Mouse (Mus musculus): ENCODE measurements around the gene Dpp6. TPM values are rescaled to one million over a fixed set of nuclear protein-coding genes. Genes with fewer than 3 reads are reported as not detected.

Gene Dpp6
- polyA plus RNA-seq, 1 experiment from 2014 or later, result 2.4 TPM

DNA sequence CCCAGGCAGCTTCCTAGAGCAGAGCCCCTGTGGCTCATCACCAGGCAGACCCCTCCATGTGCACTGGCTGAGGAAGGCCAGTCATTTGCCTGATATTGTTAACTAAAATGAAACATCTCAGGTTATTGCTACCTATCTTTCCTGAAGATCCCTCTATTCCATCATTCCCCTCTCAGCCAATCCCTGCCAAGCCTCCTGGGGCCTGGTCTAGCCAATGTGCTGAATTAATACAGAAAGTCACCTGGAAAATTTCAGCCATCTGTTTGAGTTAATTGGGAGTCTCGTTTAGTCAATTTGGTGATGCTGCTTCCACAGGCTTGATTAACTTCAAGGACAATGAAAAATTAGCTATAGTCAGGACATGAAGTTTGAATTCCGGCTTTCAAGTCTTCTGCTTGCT is 818.9 kb downstream of the Dpp6 start:
- WGBS, result 79% methylated on average over 2 of the region's 2 CpGs
- H3K27ac ChIP-seq (ENCODE audit: low read length), result no peak overlapping the region
- no peaks in the 10 kb centered on the region for H3K27me3 ChIP-seq (ENCODE audit: control insufficient read depth, insufficient read depth, low read length)
- H3K4me3 ChIP-seq (replicated peaks; ENCODE audit: low read length), result no peak overlapping the region
- no peak overlapping the region for H3K9ac ChIP-seq (ENCODE audit: low read length)
- no peaks in the 10 kb centered on the region for H3K36me3 ChIP-seq (ENCODE audit: control insufficient read depth, insufficient read depth, low read length)
- H3K4me1 ChIP-seq (ENCODE audit: control insufficient read depth, insufficient read depth, low read length), result no peaks in the 10 kb centered on the region
- H3K4me2 ChIP-seq (ENCODE audit: low read depth, low read length), result no peak overlapping the region
- H3K9me3 ChIP-seq (replicated peaks; ENCODE audit: control insufficient read depth, low read length), result no peaks in the 10 kb centered on the region
- no peak for ATAC-seq (ENCODE audit: insufficient read depth, low FRiP score)

- no peak for ATAC-seq (ENCODE audit: insufficient read depth, low FRiP score)
- H3K27me3 ChIP-seq (ENCODE audit: control insufficient read depth, insufficient read depth, low read length), result no peaks in the 10 kb centered on the region
- no peak overlapping the region for H3K4me2 ChIP-seq (ENCODE audit: low read depth, low read length)
- H3K9me3 ChIP-seq (replicated peaks; ENCODE audit: control insufficient read depth, low read length), result no peaks in the 10 kb centered on the region
- H3K4me3 ChIP-seq (replicated peaks; ENCODE audit: low read length), result no peak overlapping the region
- no peak overlapping the region for H3K9ac ChIP-seq (ENCODE audit: low read length)
- H3K36me3 ChIP-seq (ENCODE audit: control insufficient read depth, insufficient read depth, low read length), result no peaks in the 10 kb centered on the region
- H3K27ac ChIP-seq (ENCODE audit: low read length), result no peak overlapping the region
- H3K4me1 ChIP-seq (ENCODE audit: control insufficient read depth, insufficient read depth, low read length), result no peaks in the 10 kb centered on the region
- WGBS, result 85% methylated on average over 1 of the region's 1 CpGs
Observed at GRCm38 (mm10) chr5:27641876-27642275, 824.9 kb downstream of the Dpp6 start.

DNA sequence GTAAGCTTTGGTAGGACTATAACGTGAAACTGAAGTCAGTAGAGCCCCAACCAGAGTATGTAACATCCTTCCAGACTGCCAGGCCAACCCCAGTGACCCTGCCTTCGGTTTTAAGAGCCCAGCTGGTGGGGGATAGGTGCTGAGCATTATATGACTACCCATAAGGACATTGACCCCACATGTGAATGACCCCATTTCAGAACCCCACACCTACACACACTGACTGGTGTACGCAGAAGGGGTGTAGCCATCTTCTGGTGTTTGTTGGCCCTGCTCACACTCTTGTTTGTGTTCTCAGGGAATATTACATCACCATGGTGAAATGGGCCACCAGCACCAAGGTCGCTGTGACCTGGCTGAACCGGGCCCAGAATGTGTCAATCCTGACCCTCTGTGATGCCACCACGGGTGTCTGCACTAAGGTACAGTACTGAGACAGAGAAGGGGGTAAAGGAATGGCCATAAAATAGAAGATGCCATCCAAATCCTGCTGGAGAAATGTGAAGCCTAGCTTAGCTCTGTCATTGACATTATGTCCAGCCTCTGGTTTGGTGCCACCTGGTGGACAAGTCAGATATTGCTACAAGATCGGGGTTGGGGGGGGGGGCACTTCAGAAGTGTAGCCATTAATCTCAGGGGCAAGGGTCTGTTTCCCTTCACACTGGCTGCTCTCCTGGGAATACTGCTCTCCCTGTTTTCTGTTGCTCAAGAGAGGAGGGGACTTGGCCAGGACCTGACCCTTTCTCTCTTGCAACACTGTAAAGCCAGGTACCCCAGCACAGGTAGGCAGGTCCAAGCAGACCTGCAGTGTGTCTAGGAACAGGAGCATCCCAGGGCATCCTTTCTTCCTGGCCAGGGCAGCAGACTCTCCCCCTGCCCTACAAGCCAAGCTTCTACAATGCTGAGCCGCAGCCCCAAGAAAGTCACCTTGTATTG is 835.1 kb downstream of the Dpp6 start:
- no peaks in the 10 kb centered on the region for H3K4me1 ChIP-seq (ENCODE audit: control insufficient read depth, insufficient read depth, low read length)
- no peak overlapping the region for H3K27ac ChIP-seq (ENCODE audit: low read length)
- WGBS, result 56% methylated on average over 8 of the region's 8 CpGs
- H3K27me3 ChIP-seq (ENCODE audit: control insufficient read depth, insufficient read depth, low read length), result no peaks in the 10 kb centered on the region
- H3K4me3 ChIP-seq (replicated peaks; ENCODE audit: low read length), result no peak overlapping the region
- no peak for ATAC-seq (ENCODE audit: insufficient read depth, low FRiP score)
- no peaks in the 10 kb centered on the region for H3K36me3 ChIP-seq (ENCODE audit: control insufficient read depth, insufficient read depth, low read length)
- no peak overlapping the region for H3K9ac ChIP-seq (ENCODE audit: low read length)
- H3K4me2 ChIP-seq (ENCODE audit: low read depth, low read length), result no peak overlapping the region
- H3K9me3 ChIP-seq (replicated peaks; ENCODE audit: control insufficient read depth, low read length), result no peaks in the 10 kb centered on the region

- H3K4me1 ChIP-seq (ENCODE audit: control insufficient read depth, insufficient read depth, low read length), result no peaks in the 10 kb centered on the region
- H3K4me3 ChIP-seq (replicated peaks; ENCODE audit: low read length), result no peak overlapping the region
- H3K9me3 ChIP-seq (replicated peaks; ENCODE audit: control insufficient read depth, low read length), result no peaks in the 10 kb centered on the region
- H3K36me3 ChIP-seq (ENCODE audit: control insufficient read depth, insufficient read depth, low read length), result no peaks in the 10 kb centered on the region
- H3K27me3 ChIP-seq (ENCODE audit: control insufficient read depth, insufficient read depth, low read length), result no peaks in the 10 kb centered on the region
- no peak for ATAC-seq (ENCODE audit: insufficient read depth, low FRiP score)
- no peak overlapping the region for H3K27ac ChIP-seq (ENCODE audit: low read length)
- H3K4me2 ChIP-seq (ENCODE audit: low read depth, low read length), result no peak overlapping the region
- 54% methylated on average over 6 of the region's 6 CpGs for WGBS
- no peak overlapping the region for H3K9ac ChIP-seq (ENCODE audit: low read length)
Observed at GRCm38 (mm10) chr5:27656101-27656500, 839.1 kb downstream of the Dpp6 start.

GRCm38 (mm10) chr5:27657672-27658071 is 840.7 kb downstream of the Dpp6 start:
- no peak overlapping the region for H3K9ac ChIP-seq (ENCODE audit: low read length)
- ATAC-seq (ENCODE audit: insufficient read depth, low FRiP score), result no peak
- no peaks in the 10 kb centered on the region for H3K4me1 ChIP-seq (ENCODE audit: control insufficient read depth, insufficient read depth, low read length)
- no peaks in the 10 kb centered on the region for H3K36me3 ChIP-seq (ENCODE audit: control insufficient read depth, insufficient read depth, low read length)
- no peak overlapping the region for H3K4me3 ChIP-seq (replicated peaks; ENCODE audit: low read length)
- H3K27me3 ChIP-seq (ENCODE audit: control insufficient read depth, insufficient read depth, low read length), result no peaks in the 10 kb centered on the region
- 60% methylated on average over 4 of the region's 4 CpGs for WGBS
- no peaks in the 10 kb centered on the region for H3K9me3 ChIP-seq (replicated peaks; ENCODE audit: control insufficient read depth, low read length)
- H3K27ac ChIP-seq (ENCODE audit: low read length), result no peak overlapping the region
- no peak overlapping the region for H3K4me2 ChIP-seq (ENCODE audit: low read depth, low read length)

- H3K36me3 ChIP-seq (ENCODE audit: control insufficient read depth, insufficient read depth, low read length), result no peaks in the 10 kb centered on the region
- no peak overlapping the region for H3K27ac ChIP-seq (ENCODE audit: low read length)
- H3K9me3 ChIP-seq (replicated peaks; ENCODE audit: control insufficient read depth, low read length), result no peaks in the 10 kb centered on the region
- no peaks in the 10 kb centered on the region for H3K27me3 ChIP-seq (ENCODE audit: control insufficient read depth, insufficient read depth, low read length)
- H3K4me3 ChIP-seq (replicated peaks; ENCODE audit: low read length), result no peak overlapping the region
- ATAC-seq (ENCODE audit: insufficient read depth, low FRiP score), result no peak
- WGBS, result 63% methylated on average over 5 of the region's 5 CpGs
- no peak overlapping the region for H3K9ac ChIP-seq (ENCODE audit: low read length)
- no peaks in the 10 kb centered on the region for H3K4me1 ChIP-seq (ENCODE audit: control insufficient read depth, insufficient read depth, low read length)
- no peak overlapping the region for H3K4me2 ChIP-seq (ENCODE audit: low read depth, low read length)
Observed at GRCm38 (mm10) chr5:27658165-27658564, 841.2 kb downstream of the Dpp6 start.

GRCm38 (mm10) chr5:27658569-27658968 is 841.6 kb downstream of the Dpp6 start:
- Histone ChIP-seq H3K36me3 (ENCODE audit: control insufficient read depth, insufficient read depth, low read length) (no peaks in the 10 kb centered on the region), H3K27me3 (ENCODE audit: control insufficient read depth, insufficient read depth, low read length) (no peaks in the 10 kb centered on the region), H3K27ac (ENCODE audit: low read length) (no peak overlapping the region), H3K9ac (ENCODE audit: low read length) (no peak overlapping the region), H3K4me2 (ENCODE audit: low read depth, low read length) (no peak overlapping the region), H3K9me3 (replicated peaks; ENCODE audit: control insufficient read depth, low read length) (no peaks in the 10 kb centered on the region), H3K4me3 (replicated peaks; ENCODE audit: low read length) (no peak overlapping the region), H3K4me1 (ENCODE audit: control insufficient read depth, insufficient read depth, low read length) (no peaks in the 10 kb centered on the region)
- no peak for ATAC-seq (ENCODE audit: insufficient read depth, low FRiP score)

DNA sequence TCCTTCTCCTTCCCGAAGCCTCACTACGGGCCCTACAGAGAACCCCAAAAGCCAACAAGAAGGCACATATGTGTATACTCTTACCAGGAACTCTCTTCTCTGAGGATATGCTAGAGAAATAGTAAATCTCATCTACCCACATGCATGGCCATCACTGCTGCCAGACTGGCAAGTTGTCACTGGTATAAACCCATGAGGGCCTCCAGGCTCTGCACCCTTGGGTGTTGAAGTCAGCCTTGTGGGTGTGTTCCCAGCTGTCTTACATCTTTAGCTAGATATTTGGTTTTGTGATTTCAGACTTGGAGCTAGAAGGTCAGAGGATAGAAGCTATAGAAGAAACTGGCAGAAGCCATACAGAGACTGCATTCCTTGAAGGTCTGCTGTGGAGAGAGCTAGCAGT is 842.0 kb downstream of the Dpp6 start:
- WGBS, result 88% methylated on average over 2 of the region's 2 CpGs

GRCm38 (mm10) chr5:27659781-27660180 is 842.8 kb downstream of the Dpp6 start:
- no peaks in the 10 kb centered on the region for H3K27me3 ChIP-seq (ENCODE audit: control insufficient read depth, insufficient read depth, low read length)
- H3K4me2 ChIP-seq (ENCODE audit: low read depth, low read length), result no peak overlapping the region
- ATAC-seq (ENCODE audit: insufficient read depth, low FRiP score), result no peak
- H3K4me3 ChIP-seq (replicated peaks; ENCODE audit: low read length), result no peak overlapping the region
- H3K9me3 ChIP-seq (replicated peaks; ENCODE audit: control insufficient read depth, low read length), result no peaks in the 10 kb centered on the region
- no peak overlapping the region for H3K27ac ChIP-seq (ENCODE audit: low read length)
- H3K9ac ChIP-seq (ENCODE audit: low read length), result no peak overlapping the region
- WGBS, result 55% methylated on average over 6 of the region's 6 CpGs
- H3K36me3 ChIP-seq (ENCODE audit: control insufficient read depth, insufficient read depth, low read length), result no peaks in the 10 kb centered on the region
- no peaks in the 10 kb centered on the region for H3K4me1 ChIP-seq (ENCODE audit: control insufficient read depth, insufficient read depth, low read length)

More for the DNA sequence above, 842.0 kb downstream of the Dpp6 start:
- H3K27ac ChIP-seq (ENCODE audit: low read length), result no peak overlapping the region
- no peak for ATAC-seq (ENCODE audit: insufficient read depth, low FRiP score)
- no peak overlapping the region for H3K4me2 ChIP-seq (ENCODE audit: low read depth, low read length)
- H3K9ac ChIP-seq (ENCODE audit: low read length), result no peak overlapping the region
- H3K4me1 ChIP-seq (ENCODE audit: control insufficient read depth, insufficient read depth, low read length), result no peaks in the 10 kb centered on the region
- H3K4me3 ChIP-seq (replicated peaks; ENCODE audit: low read length), result no peak overlapping the region
- no peaks in the 10 kb centered on the region for H3K9me3 ChIP-seq (replicated peaks; ENCODE audit: control insufficient read depth, low read length)
- H3K27me3 ChIP-seq (ENCODE audit: control insufficient read depth, insufficient read depth, low read length), result no peaks in the 10 kb centered on the region
- no peaks in the 10 kb centered on the region for H3K36me3 ChIP-seq (ENCODE audit: control insufficient read depth, insufficient read depth, low read length)
